Mouse (Mus musculus) ES-E14 (cell line): Measurements from ENCODE around the gene Cdk2ap1. TPM values are rescaled to one million over a fixed set of nuclear protein-coding genes. Genes with fewer than 3 reads are reported as not detected.

Source experiments
- DNase-seq: peaks from one replicate; pipeline ENCODE4 v3.0.0-alpha.2; 2013; ENCODE audit warnings: low read depth, low spot score
- H3K27ac ChIP-seq: 2 replicates; pipeline ENCODE4 v1.5.1; 2012; ENCODE audit warnings: low read depth, mild to moderate bottlenecking, low read length, moderate library complexity, mixed read lengths; ENCODE audit not compliant: poor library complexity, insufficient read depth, severe bottlenecking
- H3K36me3 ChIP-seq: 2 replicates; pipeline ENCODE4 v1.6.1; 2012; ENCODE audit warnings: mild to moderate bottlenecking, low read length, moderate library complexity, mixed read lengths; ENCODE audit not compliant: control insufficient read depth, poor library complexity, insufficient read depth, severe bottlenecking
- H3K4me1 ChIP-seq, 2 experiments: fragments of 150-350 bp in 1 of 2; sonication (generic) in 1 of 2; 2 replicates each; pipeline ENCODE4 v1.6.1; 2012; ENCODE audit warnings: low read length in 2 of 2, mild to moderate bottlenecking in 1 of 2, mixed read lengths in 1 of 2; ENCODE audit not compliant: control insufficient read depth in 2 of 2, insufficient read depth in 2 of 2, poor library complexity in 1 of 2
- H3K4me3 ChIP-seq, 2 experiments: fragments of 150-350 bp in 1 of 2; sonication (generic) in 1 of 2; 2 replicates each; pipeline ENCODE4 v1.5.1; 2012; ENCODE audit warnings: low read length in 2 of 2, low read depth in 1 of 2, mild to moderate bottlenecking in 1 of 2, mixed read lengths in 1 of 2; ENCODE audit not compliant: insufficient read depth in 1 of 2, poor library complexity in 1 of 2, severe bottlenecking in 1 of 2
- H3K9ac ChIP-seq: 2 replicates; pipeline ENCODE4 v1.6.1; 2012; ENCODE audit warnings: low read depth, mild to moderate bottlenecking, low read length, mixed read lengths; ENCODE audit not compliant: poor library complexity, insufficient read depth, severe bottlenecking
- H3K9me3 ChIP-seq: fragments of 150-350 bp; sonication (generic); 2 replicates; pipeline ENCODE4 v1.6.1; 2012; ENCODE audit warnings: low read depth, mild to moderate bottlenecking, low read length; ENCODE audit not compliant: control insufficient read depth, insufficient read depth
- CHD2 ChIP-seq: IDR thresholded peaks from 2 replicates; pipeline ENCODE4 v1.6.1; 2014; ENCODE audit warnings: mild to moderate bottlenecking, low read depth, low read length, inconsistent platforms
- HCFC1 ChIP-seq: IDR thresholded peaks from 2 replicates; pipeline ENCODE4 v1.6.1; 2012; ENCODE audit warnings: low read length, inconsistent platforms, borderline replicate concordance; ENCODE audit not compliant: insufficient read depth
- MAFK ChIP-seq: IDR thresholded peaks from 2 replicates; pipeline ENCODE4 v1.6.1; 2014; ENCODE audit warnings: mild to moderate bottlenecking, low read depth, low read length, inconsistent platforms; ENCODE audit not compliant: insufficient read depth
- ZC3H11A ChIP-seq: IDR thresholded peaks from 2 replicates; pipeline ENCODE4 v1.6.1; 2012; ENCODE audit warnings: low read depth, mild to moderate bottlenecking, inconsistent platforms, low read length, borderline replicate concordance
- ZNF384 ChIP-seq: IDR thresholded peaks from 2 replicates; pipeline ENCODE4 v1.6.1; 2012; ENCODE audit warnings: low read depth, low read length, inconsistent platforms
- in situ Hi-C, 2 experiments: fragments of 600-800 bp; cut with MboI; formaldehyde crosslinking; loops; one replicate each; pipeline ENCODE4 v1.15.1; 2025; ENCODE audit warnings: low sequenced_read_pairs in 2 of 2, inconsistent platforms in 1 of 2; ENCODE audit not compliant: unreplicated experiment in 2 of 2
- total RNA-seq: library from RNA; depleted of rRNA; stranded (reverse); fragments of 300-350 nt; gene quantifications from 2 replicates; pipeline ENCODE4 v1.2.3, GENCODE M21; 2012

Gene Cdk2ap1
- total RNA-seq, 1 experiment = 146 TPM

- TF ChIP-seq CHD2 (no peak), HCFC1 (no peak), MAFK (no peak), ZNF384 (no peak), ZC3H11A (no peak)
- H3K27ac ChIP-seq = no peak overlapping the region
- in situ Hi-C loops = no loop called here
Measured at GRCm38 (mm10) chr5:124326829-124327228, 36.1 kb downstream of the Cdk2ap1 start.

GRCm38 (mm10) chr5:124317648-124318047 lies 45.2 kb downstream of the Cdk2ap1 start:
- in situ Hi-C loops = no loop called here
- H3K27ac ChIP-seq = no peak overlapping the region
- TF ChIP-seq ZC3H11A = no peak
- no peak for DNase-seq
- 0 out of 2 replicates have a peak, but pooled peaks cover 2% of the 10 kb centered on the region for H3K9me3 ChIP-seq
- H3K4me3 ChIP-seq = no peak overlapping the region
- no peak overlapping the region for H3K9ac ChIP-seq
- no peaks in the 10 kb centered on the region for H3K4me1 ChIP-seq
- peaks cover 15% of the 10 kb centered on the region for H3K36me3 ChIP-seq

More at GRCm38 (mm10) chr5:124326829-124327228, 36.1 kb downstream of the Cdk2ap1 start:
- no peaks in the 10 kb centered on the region; the same call in 1 of the 2 replicates for H3K36me3 ChIP-seq
- peak overlapping the region; percentile 71; the same call in 1 of the 2 replicates for H3K9ac ChIP-seq
- peaks cover 0 to 2% of the 10 kb centered on the region in 2 experiments; a peak in 2 of 4 replicates for H3K4me1 ChIP-seq
- H3K4me3 ChIP-seq = peak overlapping the region; percentile 84 to 96
- no peaks in the 10 kb centered on the region for H3K9me3 ChIP-seq
- DNase-seq = no peak

DNA sequence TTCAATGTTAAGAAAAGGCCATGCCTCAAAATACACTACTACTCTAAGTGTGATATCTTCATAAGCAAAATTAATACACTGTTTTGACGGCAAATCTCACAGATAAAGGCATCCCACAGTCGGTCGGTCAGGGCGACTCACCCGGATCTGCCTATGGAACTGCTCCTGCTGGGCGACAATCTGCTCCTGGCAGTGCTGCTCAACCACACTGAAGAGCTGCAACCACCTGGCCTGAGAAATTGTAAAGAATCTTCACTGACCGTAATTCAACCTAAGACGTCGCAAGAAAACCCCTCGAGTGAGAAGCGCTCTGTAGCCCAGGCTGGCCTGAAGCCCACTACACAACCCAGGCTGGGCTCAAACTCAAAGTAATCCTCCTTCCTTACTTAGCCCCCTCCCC lies 46.9 kb downstream of the Cdk2ap1 start:
- H3K4me1 ChIP-seq = no peaks in the 10 kb centered on the region
- DNase-seq = no peak
- H3K36me3 ChIP-seq = peaks cover 17% of the 10 kb centered on the region
- no peak overlapping the region for H3K9ac ChIP-seq
- no peak overlapping the region for H3K27ac ChIP-seq
- H3K9me3 ChIP-seq = 0 out of 2 replicates have a peak, but pooled peaks cover 2% of the 10 kb centered on the region
- no peak for TF ChIP-seq HCFC1
- TF ChIP-seq ZNF384 = no peak
- TF ChIP-seq ZC3H11A = no peak
- in situ Hi-C loops = no loop called here
- no peak overlapping the region for H3K4me3 ChIP-seq

DNA sequence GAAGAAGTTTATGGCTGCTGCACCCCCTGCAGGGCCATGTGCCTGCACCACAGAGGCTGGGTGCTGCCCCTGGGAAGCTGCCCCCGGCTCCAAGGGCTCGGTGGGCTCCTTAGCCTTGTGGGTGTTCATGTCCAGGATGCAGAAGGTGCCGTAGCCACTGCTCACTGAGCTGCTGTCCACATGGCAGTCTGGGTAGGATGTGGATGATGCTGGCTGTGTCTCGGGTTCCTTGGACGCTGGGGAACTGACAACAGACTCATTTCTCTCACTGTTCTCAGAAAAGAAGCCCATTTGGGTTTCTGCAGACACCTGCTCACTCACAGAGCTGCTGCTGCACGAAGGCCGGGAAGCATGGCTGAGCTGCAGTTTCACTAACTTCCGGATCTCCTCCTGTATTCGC lies 47.4 kb downstream of the Cdk2ap1 start:
- Histone ChIP-seq H3K4me3 (no peak overlapping the region), H3K9ac (no peak overlapping the region), H3K27ac (no peak overlapping the region), H3K4me1 (no peaks in the 10 kb centered on the region; a peak in 1 of 4 replicates), H3K9me3 (0 out of 2 replicates have a peak, but pooled peaks cover 2% of the 10 kb centered on the region), H3K36me3 (peaks cover 17% of the 10 kb centered on the region)
- in situ Hi-C loops = no loop called here
- TF ChIP-seq HCFC1 (no peak), MAFK (no peak), CHD2 (no peak), ZNF384 (no peak), ZC3H11A (no peak)
- DNase-seq = no peak

DNA sequence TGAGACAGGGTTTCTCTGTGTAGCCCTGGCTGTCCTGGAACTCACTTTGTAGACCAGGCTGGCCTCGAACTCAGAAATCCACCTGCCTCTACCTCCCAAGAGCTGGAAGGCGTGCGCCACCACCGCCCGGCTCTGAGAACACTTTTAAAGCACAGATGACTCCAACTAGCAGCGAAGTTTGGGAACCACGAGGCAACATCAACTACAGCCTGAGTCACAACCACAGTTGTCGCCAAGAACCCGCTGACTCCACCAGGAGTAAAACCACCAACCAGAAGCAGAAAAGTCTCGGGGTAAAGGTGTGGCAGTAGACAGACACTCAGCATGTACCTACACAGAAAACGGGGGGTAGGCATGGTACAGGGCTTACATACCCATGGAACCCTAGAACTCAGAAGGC lies 52.8 kb downstream of the Cdk2ap1 start:
- no peak overlapping the region for H3K9ac ChIP-seq
- no peaks in the 10 kb centered on the region for H3K9me3 ChIP-seq
- H3K4me3 ChIP-seq = no peak overlapping the region
- DNase-seq = no peak
- no peaks in the 10 kb centered on the region; a peak in 1 of 4 replicates for H3K4me1 ChIP-seq
- peaks cover 9% of the 10 kb centered on the region for H3K36me3 ChIP-seq
- H3K27ac ChIP-seq = no peak overlapping the region
- in situ Hi-C loops = no loop called here
- TF ChIP-seq ZC3H11A (no peak), MAFK (no peak)
